ENCODE assay signal across 9 mouse cellular contexts in the genomic region with DNA sequence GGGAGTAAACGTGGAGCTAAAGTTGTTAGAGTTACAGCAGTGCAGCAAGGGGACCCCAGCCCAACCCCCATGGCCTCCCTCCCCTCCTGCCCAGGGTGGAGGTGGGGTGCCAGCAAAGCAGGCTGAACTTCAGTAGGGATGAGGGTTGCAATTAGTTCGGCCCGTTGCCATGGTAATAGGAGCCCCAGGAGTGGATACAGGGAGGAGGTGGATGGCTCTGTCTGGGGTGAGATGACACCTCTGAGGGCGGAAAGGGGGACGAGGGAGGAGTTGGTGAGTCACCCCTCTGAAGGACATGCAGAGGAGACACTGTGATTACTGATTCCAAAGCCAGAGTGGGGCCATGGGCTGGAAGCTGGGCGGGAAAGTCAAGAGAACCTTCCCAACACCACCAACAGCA. TPM values are rescaled to one million over a fixed set of nuclear protein-coding genes. Genes with fewer than 3 reads are reported as not detected.
DNase-seq lines count a peak whose midpoint lies in the region; ATAC-seq and TF ChIP-seq lines count a peak whose summit lies in the region.
"Had no signal": no experiment of that assay in that cellular context is flagged by ENCODE, and none has a peak within 500 bp of the region (broad histone marks: within the 10 kb centered on the region; RNA-seq: fewer than 3 reads in every experiment).

No protein-coding gene starts in this region.

- intact Hi-C loops in left cerebral cortex, postnatal 25 days (cut with DNase I) = loop anchor here (5.0 kb wide), 1 partner anchor 43 kb away; no protein-coding TSS in a partner anchor
- intact Hi-C loops in left cerebral cortex, postnatal 14 days (cut with DNase I) = no loop called here

- H3K4me3 ChIP-seq in hindbrain, embryonic 15.5 days = peak overlapping the region; percentile 18; the same call in 1 of the 2 replicates
- peak overlapping the region; percentile 27; the same call in 1 of the 2 replicates for H3K4me3 ChIP-seq in neural tube, embryonic 13.5 days

- peak; percentile 30 to 55 for DNase-seq in left cerebral cortex, postnatal 25 days (ENCODE audit: low spot score in 2 of 2)
- DNase-seq in left cerebral cortex, postnatal 14 days (ENCODE audit: low spot score in 2 of 2) = no peak
- DNase-seq in brain, embryonic 14.5 days (ENCODE audit: low read depth) = peak; percentile 63
- DNase-seq in urinary bladder, postnatal 10 days (ENCODE audit: low spot score) = no peak
- no peak for DNase-seq in cerebellum, adult 9-10 months

- WGBS in hindbrain, embryonic 15.5 days = 10% methylated on average over 6 of the region's 6 CpGs
- WGBS in neural tube, embryonic 13.5 days = 21% methylated on average over 6 of the region's 6 CpGs

- peak overlapping the region; percentile 52 for H3K4me2 ChIP-seq in hindbrain, embryonic 15.5 days
- H3K4me2 ChIP-seq in neural tube, embryonic 13.5 days = peak overlapping the region; percentile 54

- no peaks in the 10 kb centered on the region for H3K27me3 ChIP-seq in hindbrain, embryonic 15.5 days
- no peaks in the 10 kb centered on the region for H3K27me3 ChIP-seq in neural tube, embryonic 13.5 days

- H3K9ac ChIP-seq in hindbrain, embryonic 15.5 days = no peak overlapping the region
- H3K9ac ChIP-seq in neural tube, embryonic 13.5 days = 0 out of 2 replicates have a peak overlapping the region, but pooled peaks have one; percentile 55

- ATAC-seq in hindbrain, embryonic 15.5 days (ENCODE audit: low FRiP score, low read depth) = no peak
- ATAC-seq in neural tube, embryonic 13.5 days (ENCODE audit: low read depth) = peak; percentile 45; the same call in 1 of the 2 replicates
- no peak for ATAC-seq in erythroid progenitor cell, adult 5-6 weeks (replicated peaks; ENCODE audit: low FRiP score, poor library complexity, severe bottlenecking)

- no peak overlapping the region for H3K27ac ChIP-seq in hindbrain, embryonic 15.5 days (replicated peaks)
- H3K27ac ChIP-seq in neural tube, embryonic 13.5 days (replicated peaks) = no peak overlapping the region

- no peaks in the 10 kb centered on the region for H3K9me3 ChIP-seq in hindbrain, embryonic 15.5 days
- no peaks in the 10 kb centered on the region for H3K9me3 ChIP-seq in neural tube, embryonic 13.5 days

- peaks cover 18% of the 10 kb centered on the region for H3K4me1 ChIP-seq in hindbrain, embryonic 15.5 days (replicated peaks)
- H3K4me1 ChIP-seq in neural tube, embryonic 13.5 days (replicated peaks) = peaks cover 31% of the 10 kb centered on the region

- H3K36me3 ChIP-seq in hindbrain, embryonic 15.5 days = peaks cover 28% of the 10 kb centered on the region
- peaks cover 86% of the 10 kb centered on the region for H3K36me3 ChIP-seq in neural tube, embryonic 13.5 days

- no peak for TF ChIP-seq CTCF in brain, embryonic 14.5 days (IDR thresholded peaks at IDR 0.05; ENCODE audit: borderline replicate concordance, extremely low read depth, insufficient read depth, insufficient read length)

- TF ChIP-seq POLR2A in brain, embryonic 14.5 days (IDR thresholded peaks at IDR 0.05; ENCODE audit: borderline replicate concordance, extremely low read depth, insufficient read depth, insufficient read length, poor library complexity, severe bottlenecking) = no peak

RNA-seq across cellular contexts. Expression of a gene that starts 26.1 kb away (rescaled TPM):
- 10 to 100 TPM; 54.9 to 70.7 TPM for total RNA-seq in left cerebral cortex, postnatal 25 days (2021)
- total RNA-seq in left cerebral cortex, postnatal 14 days (2021) = 10 to 100 TPM; 62.4 to 65.7 TPM
- 151 and 169 TPM in 2 replicates for polyA plus RNA-seq in brain, embryonic 14.5 days (2012; rRNA removed)
- polyA plus RNA-seq in hindbrain, embryonic 15.5 days (2015; fragmentation: Nextera tagmentation; extraction: Ambion mirVana) = 46.4 and 46.8 TPM in 2 replicates
- 42.5 and 43.7 TPM in 2 replicates for polyA plus RNA-seq in neural tube, embryonic 13.5 days (2015; fragmentation: Nextera tagmentation; extraction: Ambion mirVana)
- 3.8 TPM in 1 of 2 replicates, not detected in the other for total RNA-seq in erythroid progenitor cell, adult 5-6 weeks (2015; ENCODE audit: low replicate concordance)
- total RNA-seq in erythroid progenitor cell, adult 5-6 weeks (2017; ENCODE audit: low replicate concordance) = 0.26 and 4.4 TPM in 2 replicates

RNA-seq across cellular contexts. Expression of a gene that starts 35.9 kb away (rescaled TPM):
- under 1 TPM; 0.25 to 0.34 TPM for total RNA-seq in left cerebral cortex, postnatal 25 days (2021)
- total RNA-seq in left cerebral cortex, postnatal 14 days (2021) = not detected
- polyA plus RNA-seq in brain, embryonic 14.5 days (2012; rRNA removed) = not detected in 2 replicates
- polyA plus RNA-seq in hindbrain, embryonic 15.5 days (2015; fragmentation: Nextera tagmentation; extraction: Ambion mirVana) = not detected in 2 replicates
- polyA plus RNA-seq in neural tube, embryonic 13.5 days (2015; fragmentation: Nextera tagmentation; extraction: Ambion mirVana) = not detected in 2 replicates
- not detected in 2 replicates for total RNA-seq in erythroid progenitor cell, adult 5-6 weeks (2015; ENCODE audit: low replicate concordance)
- total RNA-seq in erythroid progenitor cell, adult 5-6 weeks (2017; ENCODE audit: low replicate concordance) = not detected in 2 replicates
- total RNA-seq: heart, adult 18-20 months had no signal

RNA-seq across cellular contexts. Expression of a gene that starts 58.7 kb away (rescaled TPM):
- 100 to 1,000 TPM in 1 of 2 experiments, 10 to 100 TPM in 1; 98.0 to 103 TPM for total RNA-seq in left cerebral cortex, postnatal 25 days (2021)
- total RNA-seq in left cerebral cortex, postnatal 14 days (2021) = 10 to 100 TPM; 91.2 to 97.7 TPM
- polyA plus RNA-seq in brain, embryonic 14.5 days (2012; rRNA removed) = 57.1 and 76.9 TPM in 2 replicates
- polyA plus RNA-seq in hindbrain, embryonic 15.5 days (2015; fragmentation: Nextera tagmentation; extraction: Ambion mirVana) = 130 and 135 TPM in 2 replicates
- 147 and 168 TPM in 2 replicates for polyA plus RNA-seq in neural tube, embryonic 13.5 days (2015; fragmentation: Nextera tagmentation; extraction: Ambion mirVana)
- total RNA-seq in erythroid progenitor cell, adult 5-6 weeks (2015; ENCODE audit: low replicate concordance) = 64.6 and 68.1 TPM in 2 replicates
- total RNA-seq in erythroid progenitor cell, adult 5-6 weeks (2017; ENCODE audit: low replicate concordance) = 58.0 and 97.5 TPM in 2 replicates

RNA-seq across cellular contexts. Expression of a gene that starts 58.8 kb away (rescaled TPM):
- total RNA-seq in left cerebral cortex, postnatal 25 days (2021) = 10 to 100 TPM; 68.8 to 83.5 TPM
- 10 to 100 TPM; 68.2 to 85.5 TPM for total RNA-seq in left cerebral cortex, postnatal 14 days (2021)
- polyA plus RNA-seq in brain, embryonic 14.5 days (2012; rRNA removed) = 132 and 147 TPM in 2 replicates
- polyA plus RNA-seq in hindbrain, embryonic 15.5 days (2015; fragmentation: Nextera tagmentation; extraction: Ambion mirVana) = 153 and 158 TPM in 2 replicates
- 172 and 174 TPM in 2 replicates for polyA plus RNA-seq in neural tube, embryonic 13.5 days (2015; fragmentation: Nextera tagmentation; extraction: Ambion mirVana)
- 15.1 and 18.4 TPM in 2 replicates for total RNA-seq in erythroid progenitor cell, adult 5-6 weeks (2015; ENCODE audit: low replicate concordance)
- total RNA-seq in erythroid progenitor cell, adult 5-6 weeks (2017; ENCODE audit: low replicate concordance) = 4.7 and 18.2 TPM in 2 replicates

Comparison
In these comparisons a context has a peak if more than half of its experiments do, and no peak if none do; other contexts are left out.
1. DNase-seq: peak in left cerebral cortex, postnatal 25 days (2 of 2) and brain, embryonic 14.5 days (single experiment); none in left cerebral cortex, postnatal 14 days (0 of 2), urinary bladder, postnatal 10 days (single experiment) and cerebellum, adult 9-10 months (single experiment).
2. RNA of a gene that starts 26.1 kb away (total RNA-seq): 54.9 to 70.7 TPM in left cerebral cortex, postnatal 25 days and 62.4 to 65.7 TPM in left cerebral cortex, postnatal 14 days; 0.26 to 4.4 TPM in erythroid progenitor cell, adult 5-6 weeks; every median in the first group is over 10 times any median in the second.